Mouse (Mus musculus) heart, adult 2 months (tissue): Measurements from ENCODE around the gene Hs3st5.

Experiments used
- CTCF ChIP-seq: fragments of 200-600 bp; IDR thresholded peaks from 2 replicates; pipeline ENCODE4 v1.8.1; 2022; ENCODE audit warnings: antibody characterized with exemption, mild to moderate bottlenecking, moderate library complexity
- EP300 ChIP-seq: fragments of 200-500 bp; IDR thresholded peaks from 2 replicates; pipeline ENCODE4 v1.6.1; 2011; ENCODE audit warnings: low read depth, low read length, control low read depth; ENCODE audit not compliant: insufficient read depth
- POLR2A ChIP-seq: fragments of 200-500 bp; IDR thresholded peaks from 2 replicates; pipeline ENCODE4 v1.6.1; 2011; ENCODE audit warnings: mild to moderate bottlenecking, low read depth, low read length, control low read depth; ENCODE audit not compliant: insufficient read depth

- TF ChIP-seq EP300 (no peak), POLR2A (no peak), CTCF (no peak)
Observed at GRCm38 (mm10) chr10:36786970-36787369, 280.4 kb downstream of the Hs3st5 start.
